Mouse (Mus musculus) CH12.LX (cell line): ENCODE data around the gene Tmem117. TPM values are rescaled to one million over a fixed set of nuclear protein-coding genes. Genes with fewer than 3 reads are reported as not detected.

ENCODE experiments used
- DNase-seq: peaks from one replicate; pipeline ENCODE4 v3.0.0-alpha.2; 2013; ENCODE audit errors: extremely low read depth
- H3K27ac ChIP-seq: 2 replicates; pipeline ENCODE4 v1.5.1; 2012; ENCODE audit warnings: low read depth, mild to moderate bottlenecking, control low read depth, moderate library complexity; ENCODE audit not compliant: insufficient read depth
- H3K27me3 ChIP-seq: replicated peaks from 2 replicates; pipeline ENCODE3; 2012; ENCODE audit warnings: inconsistent platforms
- H3K36me3 ChIP-seq, 2 experiments: replicated peaks in 1 of 2; 2 replicates each; pipeline versions ENCODE3 to v1.6.1; 2012; ENCODE audit warnings: inconsistent platforms in 1 of 2, low read length in 1 of 2, mild to moderate bottlenecking in 1 of 2, mixed read lengths in 1 of 2, moderate library complexity in 1 of 2; ENCODE audit not compliant: control insufficient read depth in 1 of 2, insufficient read depth in 1 of 2
- H3K4me1 ChIP-seq, 2 experiments: 2 replicates each; pipeline ENCODE4 v1.6.1; 2012; ENCODE audit warnings: inconsistent platforms in 1 of 2, moderate library complexity in 1 of 2; ENCODE audit not compliant: insufficient read depth in 2 of 2, control insufficient read depth in 1 of 2
- H3K4me2 ChIP-seq: 2 replicates; pipeline ENCODE4 v1.6.1; 2012; ENCODE audit warnings: low read depth, mild to moderate bottlenecking, control low read depth; ENCODE audit not compliant: poor library complexity, insufficient read depth, severe bottlenecking
- H3K4me3 ChIP-seq, 3 experiments: fragments of 150-350 bp in 1 of 3; sonication (generic) in 1 of 3; replicated peaks in 1 of 3; 2 replicates each; pipeline versions ENCODE3 to v1.5.1; 2011 to 2012; ENCODE audit warnings: low read depth in 2 of 3, low read length in 2 of 3, mild to moderate bottlenecking in 2 of 3, moderate library complexity in 2 of 3, control low read depth in 1 of 3, improper control_type of control experiment in 1 of 3, inconsistent platforms in 1 of 3, mixed read lengths in 1 of 3; ENCODE audit not compliant: poor library complexity in 1 of 3
- H3K79me2 ChIP-seq: replicated peaks from 2 replicates; pipeline ENCODE4 v1.6.1; 2012; ENCODE audit warnings: mild to moderate bottlenecking, moderate library complexity; ENCODE audit not compliant: control insufficient read depth, poor library complexity, insufficient read depth, severe bottlenecking; ENCODE audit errors: extremely low read depth
- H3K9ac ChIP-seq: 2 replicates; pipeline ENCODE4 v1.6.1; 2012; ENCODE audit warnings: low read depth, mild to moderate bottlenecking, control low read depth, moderate library complexity; ENCODE audit not compliant: insufficient read depth
- H3K9me3 ChIP-seq: replicated peaks from 2 replicates; pipeline ENCODE3; 2012; ENCODE audit warnings: low read length, inconsistent platforms, mixed read lengths
- BHLHE40 ChIP-seq: IDR thresholded peaks from 2 replicates; pipeline ENCODE4 v1.6.1; 2011; ENCODE audit warnings: mild to moderate bottlenecking, low read depth, low read length, improper control_type of control experiment
- CHD1 ChIP-seq: IDR thresholded peaks from 2 replicates; pipeline ENCODE4 v1.6.1; 2012; ENCODE audit warnings: low read depth, low read length, improper control_type of control experiment, inconsistent platforms
- CTCF ChIP-seq, 2 experiments: IDR thresholded peaks in 1 of 2; conservative IDR thresholded peaks in 1 of 2; 2 replicates each; pipeline ENCODE4 v1.5.1; 2011 to 2012; ENCODE audit warnings: low read depth in 2 of 2, low read length in 2 of 2, improper control_type of control experiment in 1 of 2, inconsistent platforms in 1 of 2, mild to moderate bottlenecking in 1 of 2, moderate library complexity in 1 of 2
- EP300 ChIP-seq: IDR thresholded peaks from 2 replicates; pipeline ENCODE4 v1.6.1; 2011; ENCODE audit warnings: low read length, improper control_type of control experiment
- ETS1 ChIP-seq: conservative IDR thresholded peaks from 2 replicates; pipeline ENCODE4 v1.6.1; 2012; ENCODE audit warnings: low read depth, mild to moderate bottlenecking, inconsistent platforms, low read length, improper control_type of control experiment, moderate library complexity
- HCFC1 ChIP-seq: IDR thresholded peaks from 2 replicates; pipeline ENCODE4 v1.6.1; 2012; ENCODE audit warnings: low read depth, mild to moderate bottlenecking, inconsistent platforms, low read length, improper control_type of control experiment
- IRF4 ChIP-seq: IDR thresholded peaks from 2 replicates; pipeline ENCODE4 v1.6.1; 2014; ENCODE audit warnings: low read depth, mild to moderate bottlenecking, inconsistent platforms, low read length, improper control_type of control experiment
- KAT2A ChIP-seq: IDR thresholded peaks from 2 replicates; pipeline ENCODE4 v1.6.1; 2012; ENCODE audit warnings: low read length, improper control_type of control experiment, inconsistent platforms; ENCODE audit not compliant: insufficient replicate concordance
- MAFK ChIP-seq: IDR thresholded peaks from 2 replicates; pipeline ENCODE4 v1.6.1; 2011; ENCODE audit warnings: low read length, improper control_type of control experiment; ENCODE audit not compliant: insufficient replicate concordance
- MAX ChIP-seq: IDR thresholded peaks from 2 replicates; pipeline ENCODE4 v1.6.1; 2011; ENCODE audit warnings: low read length, improper control_type of control experiment
- MAZ ChIP-seq: IDR thresholded peaks from 2 replicates; pipeline ENCODE4 v1.6.1; 2012; ENCODE audit warnings: low read depth, mild to moderate bottlenecking, inconsistent platforms, low read length, improper control_type of control experiment, moderate library complexity
- MYC ChIP-seq: IDR thresholded peaks from 2 replicates; pipeline ENCODE4 v1.6.1; 2011; ENCODE audit warnings: low read depth, mild to moderate bottlenecking, improper control_type of control experiment, low read length
- NELFE ChIP-seq: IDR thresholded peaks from 2 replicates; pipeline ENCODE4 v1.6.1; 2011; ENCODE audit warnings: low read depth, low read length, improper control_type of control experiment
- PAX5 ChIP-seq: IDR thresholded peaks from 2 replicates; pipeline ENCODE4 v1.6.1; 2012; ENCODE audit warnings: low read length, inconsistent platforms, mixed read lengths
- POLR2A ChIP-seq: IDR thresholded peaks from 2 replicates; pipeline ENCODE4 v1.6.1; 2011; ENCODE audit warnings: low read depth, mild to moderate bottlenecking, improper control_type of control experiment, low read length
- RAD21 ChIP-seq: IDR thresholded peaks from 2 replicates; pipeline ENCODE4 v1.6.1; 2011; ENCODE audit warnings: low read depth, mild to moderate bottlenecking, low read length, improper control_type of control experiment, moderate library complexity
- SIN3A ChIP-seq: IDR thresholded peaks from 2 replicates; pipeline ENCODE4 v1.6.1; 2012; ENCODE audit warnings: low read length, improper control_type of control experiment, inconsistent platforms
- SMC3 ChIP-seq: IDR thresholded peaks from 2 replicates; pipeline ENCODE4 v1.6.1; 2011; ENCODE audit warnings: low read depth, low read length, improper control_type of control experiment
- TBP ChIP-seq: conservative IDR thresholded peaks from 2 replicates; pipeline ENCODE4 v1.6.1; 2011; ENCODE audit warnings: low read depth, low read length, improper control_type of control experiment
- TCF12 ChIP-seq: IDR thresholded peaks from 2 replicates; pipeline ENCODE4 v1.6.1; 2014; ENCODE audit warnings: low read depth, mild to moderate bottlenecking, inconsistent platforms, low read length, improper control_type of control experiment
- UBTF ChIP-seq: IDR thresholded peaks from 2 replicates; pipeline ENCODE4 v1.6.1; 2012; ENCODE audit warnings: low read depth, mild to moderate bottlenecking, inconsistent platforms, low read length, improper control_type of control experiment, moderate library complexity
- USF1 ChIP-seq: IDR thresholded peaks from 2 replicates; pipeline ENCODE4 v1.6.1; 2014; ENCODE audit warnings: low read depth, mild to moderate bottlenecking, inconsistent platforms, low read length, improper control_type of control experiment
- USF2 ChIP-seq: conservative IDR thresholded peaks from 2 replicates; pipeline ENCODE4 v1.6.1; 2011; ENCODE audit warnings: low read depth, low read length, improper control_type of control experiment
- ZC3H11A ChIP-seq: IDR thresholded peaks from 2 replicates; pipeline ENCODE4 v1.6.1; 2012; ENCODE audit warnings: low read depth, mild to moderate bottlenecking, inconsistent platforms, low read length, improper control_type of control experiment
- ZNF384 ChIP-seq: IDR thresholded peaks from 2 replicates; pipeline ENCODE4 v1.6.1; 2012; ENCODE audit warnings: low read depth, low read length, improper control_type of control experiment, inconsistent platforms
- dilution Hi-C: fragments of 300-500 bp; cut with MboI; formaldehyde crosslinking; loops from 2 replicates; pipeline ENCODE4 v1.14.3; 2020; ENCODE audit warnings: low sequenced_read_pairs; ENCODE audit not compliant: extremely low pct_unique_long_range_greater_than_20kb, extremely low pct_ligation_motif_present
- in situ Hi-C: fragments of 300-500 bp; cut with MboI; formaldehyde crosslinking; loops from 3 replicates; pipeline ENCODE4 v1.14.3; 2019; ENCODE audit warnings: low sequenced_read_pairs, low pct_ligation_motif_present, low pct_unique_long_range_greater_than_20kb, mixed read lengths
- polyA plus RNA-seq: library from polyadenylated mRNA; unstranded; fragments of >175 nt; gene quantifications from 2 replicates; pipeline ENCODE4 v1.2.1, GENCODE M21; 2012; ENCODE audit warnings: low read depth; ENCODE audit not compliant: insufficient read length
- total RNA-seq, 2 experiments: library from RNA; depleted of rRNA; stranded (reverse); fragments of 300-350 nt in 1 of 2; fragments of >200 nt in 1 of 2; gene quantifications; 2 replicates each; pipeline ENCODE4 v1.2.3; 2012 to 2014

The Tmem117 gene
- total and polyA plus RNA-seq, 3 experiments = not detected

DNA sequence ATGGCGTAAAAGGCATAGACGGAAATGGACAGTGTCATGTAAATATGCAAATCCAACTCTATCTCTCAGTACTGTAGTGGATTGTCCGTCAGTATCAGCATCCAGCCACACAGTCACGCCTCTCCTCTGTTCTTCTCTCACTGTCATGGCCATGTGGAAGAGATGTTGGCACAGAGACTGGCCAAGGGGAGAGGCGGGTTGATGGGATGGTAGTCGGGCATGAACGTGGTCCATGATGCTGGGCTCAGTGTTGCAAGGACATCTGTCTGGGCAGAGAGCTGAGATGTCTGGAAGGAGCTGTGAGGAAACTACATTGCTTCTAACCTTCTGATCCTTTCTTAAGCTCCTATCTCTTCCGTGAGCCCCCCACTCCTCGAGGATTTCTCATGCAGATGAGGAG is 413.4 kb downstream of the Tmem117 start:
- H3K4me2 ChIP-seq = no peak overlapping the region
- no peaks in the 10 kb centered on the region for H3K4me1 ChIP-seq
- dilution Hi-C loops = no loop called here
- H3K9me3 ChIP-seq = peaks cover 65% of the 10 kb centered on the region
- in situ Hi-C loops = no loop called here
- H3K27me3 ChIP-seq = no peaks in the 10 kb centered on the region
- no peak overlapping the region for H3K27ac ChIP-seq
- no peaks in the 10 kb centered on the region for H3K79me2 ChIP-seq
- no peak overlapping the region for H3K9ac ChIP-seq
- TF ChIP-seq CHD1 = no peak
- no peak for TF ChIP-seq USF2
- no peak for TF ChIP-seq SIN3A
- no peak for TF ChIP-seq ZNF384
- TF ChIP-seq MAZ = no peak
- TF ChIP-seq ETS1 = no peak
- no peak for TF ChIP-seq POLR2A
- no peak for TF ChIP-seq MAX
- TF ChIP-seq CTCF (conservative IDR thresholded peaks at IDR 0.05 in 1 of 2, IDR thresholded peaks at IDR 0.05 in 1 of 2; ENCODE audit: low read depth in 2 of 2, low read length in 2 of 2) = no peak
- TF ChIP-seq HCFC1 = no peak
- no peak for TF ChIP-seq BHLHE40
- TF ChIP-seq TBP = no peak
- TF ChIP-seq USF1 = no peak
- TF ChIP-seq RAD21 = no peak
- H3K4me3 ChIP-seq = no peak overlapping the region
- H3K36me3 ChIP-seq = no peaks in the 10 kb centered on the region
- DNase-seq = no peak

DNA sequence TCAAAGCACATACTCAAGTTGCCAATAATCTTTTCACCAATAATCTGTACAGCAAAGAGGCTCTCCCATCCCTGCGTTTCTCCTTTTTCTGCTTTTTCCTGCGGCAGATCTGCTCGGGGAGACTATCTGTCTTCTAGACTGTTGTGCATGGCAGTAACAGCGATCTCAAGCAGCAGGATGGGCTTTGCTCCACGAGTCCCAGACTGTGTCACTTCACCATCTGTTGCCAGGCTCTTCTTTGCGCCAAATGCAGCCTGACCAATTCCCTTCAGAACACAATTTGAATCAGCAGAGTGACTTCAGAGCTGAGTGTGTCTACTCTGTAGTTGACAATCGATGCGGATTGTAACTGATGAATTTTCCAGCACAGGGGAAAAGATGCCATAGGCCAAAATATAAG is 415.0 kb downstream of the Tmem117 start:
- TF ChIP-seq ETS1 = no peak
- TF ChIP-seq KAT2A = no peak
- no peak for TF ChIP-seq PAX5
- TF ChIP-seq EP300 = no peak
- no peak for TF ChIP-seq CHD1
- TF ChIP-seq NELFE = no peak
- TF ChIP-seq SMC3 = no peak
- TF ChIP-seq MYC = no peak
- TF ChIP-seq UBTF = no peak
- no peak for TF ChIP-seq HCFC1
- TF ChIP-seq IRF4 = no peak
- no peak for TF ChIP-seq MAX
- no peak for TF ChIP-seq MAFK
- no peak for TF ChIP-seq MAZ
- TF ChIP-seq USF1 = no peak
- TF ChIP-seq ZC3H11A = no peak
- no peak for TF ChIP-seq TCF12
- H3K9ac ChIP-seq = no peak overlapping the region
- H3K27ac ChIP-seq = no peak overlapping the region
- H3K36me3 ChIP-seq = no peaks in the 10 kb centered on the region
- H3K79me2 ChIP-seq = no peaks in the 10 kb centered on the region
- H3K27me3 ChIP-seq = no peaks in the 10 kb centered on the region
- H3K4me1 ChIP-seq = no peaks in the 10 kb centered on the region
- DNase-seq = no peak
- in situ Hi-C loops (no loop called here), dilution Hi-C loops (no loop called here)
- peaks cover 60% of the 10 kb centered on the region for H3K9me3 ChIP-seq
- no peak overlapping the region for H3K4me3 ChIP-seq
- no peak overlapping the region for H3K4me2 ChIP-seq
